ENCODE assay signal across 8 mouse cellular contexts in genomic region chr11:89165278-89165677, GRCm38 (mm10).
DNase-seq lines count a peak whose midpoint lies in the region; ATAC-seq and TF ChIP-seq lines count a peak whose summit lies in the region.

No protein-coding gene starts in this region.

- H3K9me3 ChIP-seq in kidney, postnatal 0 days (replicated peaks; ENCODE audit: low read length) = no peaks in the 10 kb centered on the region
- H3K9me3 ChIP-seq in liver, embryonic 13.5 days (replicated peaks) = no peaks in the 10 kb centered on the region

- H3K9ac ChIP-seq in kidney, postnatal 0 days (ENCODE audit: low read depth, low read length) = no peak overlapping the region
- no peak overlapping the region for H3K9ac ChIP-seq in liver, embryonic 13.5 days

- H3K4me2 ChIP-seq in kidney, postnatal 0 days (ENCODE audit: low read length) = no peak overlapping the region
- no peak overlapping the region for H3K4me2 ChIP-seq in liver, embryonic 13.5 days

- no peak overlapping the region for H3K4me3 ChIP-seq in kidney, postnatal 0 days (replicated peaks; ENCODE audit: low read depth, low read length)
- no peak overlapping the region for H3K4me3 ChIP-seq in liver, embryonic 13.5 days (replicated peaks)

- H3K27me3 ChIP-seq in kidney, postnatal 0 days (ENCODE audit: insufficient read depth, low read length) = no peaks in the 10 kb centered on the region
- 0 out of 2 replicates have a peak, but pooled peaks cover 7% of the 10 kb centered on the region for H3K27me3 ChIP-seq in liver, embryonic 13.5 days

- no peaks in the 10 kb centered on the region for H3K36me3 ChIP-seq in kidney, postnatal 0 days (ENCODE audit: insufficient read depth, low read length)
- no peaks in the 10 kb centered on the region for H3K36me3 ChIP-seq in liver, embryonic 13.5 days

- 12% methylated on average over 6 of the region's 6 CpGs for WGBS in kidney, postnatal 0 days
- WGBS in liver, embryonic 13.5 days (ENCODE audit: insufficient replicate concordance) = 11% methylated on average over 6 of the region's 6 CpGs

- H3K4me1 ChIP-seq in kidney, postnatal 0 days (replicated peaks; ENCODE audit: insufficient read depth, low read length) = no peaks in the 10 kb centered on the region
- H3K4me1 ChIP-seq in liver, embryonic 13.5 days (replicated peaks) = no peaks in the 10 kb centered on the region

- peak; percentile 97 for TF ChIP-seq CTCF in kidney, postnatal 0 days (IDR thresholded peaks at IDR 0.05; ENCODE audit: low read depth)

- H3K27ac ChIP-seq in kidney, postnatal 0 days = no peak overlapping the region
- H3K27ac ChIP-seq in liver, embryonic 13.5 days = no peak overlapping the region

- peak; percentile 33; the same call in 1 of the 2 replicates for ATAC-seq in kidney, postnatal 0 days (replicated peaks; ENCODE audit: low FRiP score, low read depth)
- ATAC-seq in liver, embryonic 13.5 days (ENCODE audit: low read depth) = no peak

- DNase-seq in B cell, adult 2 months = peak; percentile 81 to 82
- peak; percentile 88 for DNase-seq in ZHBTc4 (ENCODE audit: low read depth, low spot score)
- peak; percentile 86 to 88 for DNase-seq in cerebellum, postnatal 36 days
- DNase-seq in gastrocnemius, adult 18-20 months (ENCODE audit: low spot score) = peak; percentile 83
- DNase-seq in kidney, postnatal 0 days (ENCODE audit: low spot score) = peak; percentile 90
- DNase-seq in liver, embryonic 13.5 days = peak; percentile 34
- DNase-seq in ovary, postnatal 14 days (ENCODE audit: low spot score) = peak; percentile 84
- peak; percentile 52 to 89 for DNase-seq in thymus, postnatal 10 days (ENCODE audit: low spot score in 2 of 2)

Comparison
In these comparisons a context has a peak if more than half of its experiments do, and no peak if none do; other contexts are left out.
1. DNase-seq: peak in every context shown above with its lines; median percentile 90 in kidney, postnatal 0 days; 88 in ZHBTc4; 87 in cerebellum, postnatal 36 days; 84 in ovary, postnatal 14 days; 83 in gastrocnemius, adult 18-20 months; 82 in B cell, adult 2 months; 70 in thymus, postnatal 10 days; 34 in liver, embryonic 13.5 days.